Mouse (Mus musculus) embryonic fibroblast, embryonic 13.5 days (primary cell): ENCODE measurements at regions not wholly inside any gene's neighbourhood (a gene's known extent, or its start where the extent isn't known, plus 50 kb on each side); places are given as distances from the start of the nearest gene placed in this dataset.
"Not testable (repeated sequence)": the region's sequence is repeated elsewhere in the genome, so short reads cannot be mapped to it uniquely, and the experiment has no call there.

Experiments
- CTCF ChIP-seq: IDR thresholded peaks from 2 replicates; pipeline ENCODE4 v1.5.1; 2011; ENCODE audit warnings: mild to moderate bottlenecking, control low read depth, low read length, moderate library complexity, borderline replicate concordance; ENCODE audit not compliant: insufficient read depth
- POLR2A ChIP-seq: IDR thresholded peaks from 2 replicates; pipeline ENCODE4 v1.6.1; 2011; ENCODE audit warnings: low read depth, mild to moderate bottlenecking, control low read depth, low read length, moderate library complexity

GRCm38 (mm10) chr7:137584916-137585315 lies 147.5 kb downstream of the Glrx3 start:
- TF ChIP-seq CTCF, POLR2A: not testable (repeated sequence)
